Mouse (Mus musculus) urinary bladder, postnatal 14 days (tissue): ENCODE measurements around the gene Slc20a1.

ENCODE experiments used
- DNase-seq: peaks from one replicate; pipeline ENCODE4 v3.0.0; 2021; ENCODE audit warnings: low spot score

Slc20a1 gene

DNA sequence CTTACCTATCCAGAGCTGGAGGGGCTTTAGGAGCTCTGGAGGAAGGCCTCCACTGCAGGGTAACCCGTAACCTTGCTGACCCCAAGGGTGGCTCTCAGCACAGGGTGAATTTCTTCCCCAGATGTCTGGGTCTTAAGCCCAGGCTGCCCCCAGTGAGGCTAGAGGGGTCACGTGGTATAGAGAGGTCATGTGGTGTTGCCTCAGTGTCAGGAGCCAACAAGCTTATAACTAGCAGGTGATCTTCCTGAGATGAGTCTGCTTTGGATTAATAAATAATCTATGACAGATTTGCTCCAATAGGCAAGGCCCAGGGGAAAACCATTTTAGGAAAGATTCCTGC, 55.0 kb downstream of the Slc20a1 start:
- no peak for DNase-seq

GRCm38 (mm10) chr2:129254076-129254475, 55.5 kb downstream of the Slc20a1 start:
- no peak for DNase-seq

DNA sequence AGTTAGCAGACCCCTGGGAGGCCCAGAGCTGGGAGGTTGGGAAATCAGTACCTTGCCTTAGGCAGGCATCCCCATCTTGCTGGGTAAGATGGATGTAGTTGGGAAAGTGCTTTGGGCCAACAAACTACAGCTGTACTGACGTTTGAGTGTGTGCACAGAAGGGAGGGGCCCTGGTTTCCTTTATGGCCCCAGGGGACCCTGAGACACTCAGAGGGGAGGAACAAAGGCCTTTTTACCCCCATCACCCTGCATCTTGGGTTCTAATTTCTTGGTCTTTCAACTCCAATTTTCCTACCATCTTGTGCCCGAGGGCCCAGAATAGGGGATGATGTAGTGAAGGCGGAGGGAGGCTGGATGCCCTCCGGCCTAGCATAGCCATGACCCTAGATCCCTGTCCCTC, 57.4 kb downstream of the Slc20a1 start:
- DNase-seq: no peak

DNA sequence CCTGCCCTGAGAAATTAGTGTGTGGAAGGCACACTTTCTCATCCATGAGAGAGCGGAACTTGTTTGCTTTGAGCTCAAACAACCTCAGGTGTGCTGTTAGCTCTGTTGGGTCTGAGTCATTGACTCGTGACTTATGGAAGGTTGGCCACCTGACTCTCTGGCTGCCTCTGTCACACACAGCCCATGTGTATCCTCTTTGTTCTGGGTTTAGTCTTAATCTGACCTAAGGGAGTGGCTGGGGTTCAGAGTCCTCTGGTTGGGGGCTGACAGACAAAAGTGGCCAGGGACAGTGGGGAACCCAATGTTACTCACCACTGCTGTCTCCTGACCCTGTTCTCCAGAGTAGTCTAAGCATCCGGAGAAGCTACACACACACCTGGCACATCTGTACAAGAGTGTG, 59.5 kb downstream of the Slc20a1 start:
- no peak for DNase-seq

- peak; percentile 63 for DNase-seq
Measured at GRCm38 (mm10) chr2:129258475-129259211, 60.1 kb downstream of the Slc20a1 start.

- DNase-seq: no peak
Measured at GRCm38 (mm10) chr2:129260646-129261045, 62.1 kb downstream of the Slc20a1 start.
